Mouse (Mus musculus) cerebellum, postnatal 36 days (tissue): ENCODE results near the gene Cbl.
A peak's percentile ranks its signal among the peaks of the same experiment; 100 is the strongest.
"Not testable (repeated sequence)": the region's sequence is repeated elsewhere in the genome, so short reads cannot be mapped to it uniquely, and the experiment has no call there.

ENCODE experiments used
- DNase-seq, 2 experiments: peaks; one replicate each; pipeline ENCODE4 v3.0.0; 2021 to 2022; ENCODE audit warnings: mixed read lengths in 2 of 2

Cbl gene

GRCm38 (mm10) chr9:44129633-44130032 is 104.2 kb downstream of the Cbl start:
- DNase-seq, result no peak

GRCm38 (mm10) chr9:44127351-44127801 is 106.5 kb downstream of the Cbl start:
- no peak for DNase-seq

- no peak for DNase-seq
Measured at GRCm38 (mm10) chr9:44126746-44127145, 107.1 kb downstream of the Cbl start.

GRCm38 (mm10) chr9:44125546-44126428 is 108.1 kb downstream of the Cbl start:
- peak; percentile 87 to 94 for DNase-seq

GRCm38 (mm10) chr9:44125026-44125425 is 108.8 kb downstream of the Cbl start:
- DNase-seq, result no peak

GRCm38 (mm10) chr9:44124317-44124716 is 109.5 kb downstream of the Cbl start:
- DNase-seq, result no peak

- no peak for DNase-seq
Measured at GRCm38 (mm10) chr9:44119948-44120465, 113.8 kb downstream of the Cbl start.

- DNase-seq, result peak in 1 of 2 experiments; percentile 41
Measured at GRCm38 (mm10) chr9:44119011-44119410, 114.8 kb downstream of the Cbl start.

- DNase-seq, result no peak
Measured at GRCm38 (mm10) chr9:44116182-44116581, 117.7 kb downstream of the Cbl start.

- no peak for DNase-seq
Measured at GRCm38 (mm10) chr9:44115599-44115998, 118.2 kb downstream of the Cbl start.

- DNase-seq, result no peak
Measured at GRCm38 (mm10) chr9:44114453-44114852, 119.4 kb downstream of the Cbl start.

- peak; percentile 95 to 97 for DNase-seq
Measured at GRCm38 (mm10) chr9:44113105-44113789, 120.6 kb downstream of the Cbl start, which contains the start of the genes Gm49380 and Rnf26. Gm49380 (minus strand) TSS chr9:44113500. Rnf26 (minus strand) TSS chr9:44113517.

- DNase-seq, result not testable (repeated sequence)
Measured at GRCm38 (mm10) chr9:44111909-44112308, 121.9 kb downstream of the Cbl start.

GRCm38 (mm10) chr9:44109360-44110095 is 124.3 kb downstream of the Cbl start:
- peak; percentile 79 to 88 for DNase-seq

- no peak for DNase-seq
Measured at GRCm38 (mm10) chr9:44108269-44109055, 125.4 kb downstream of the Cbl start.

- DNase-seq, result peak in 1 of 2 experiments; percentile 63
Measured at GRCm38 (mm10) chr9:44107557-44108179, 126.2 kb downstream of the Cbl start.

- DNase-seq, result peak in 1 of 2 experiments; percentile 55
Measured at GRCm38 (mm10) chr9:44107110-44107509, 126.7 kb downstream of the Cbl start, which contains the start of gene C1qtnf5. C1qtnf5 (plus strand) TSS chr9:44107245.

- DNase-seq, result peak; percentile 51 to 55
Measured at GRCm38 (mm10) chr9:44106596-44106995, 127.3 kb downstream of the Cbl start.

- no peak for DNase-seq
Measured at GRCm38 (mm10) chr9:44106182-44106581, 127.7 kb downstream of the Cbl start.

GRCm38 (mm10) chr9:44105781-44106180 is 128.1 kb downstream of the Cbl start:
- DNase-seq, result no peak

- no peak for DNase-seq
Measured at GRCm38 (mm10) chr9:44104881-44105280, 129.0 kb downstream of the Cbl start.
